In genomic region chr4:143020658-143021057, GRCm38 (mm10) we compare ENCODE assay signal across 10 mouse cellular contexts.
DNase-seq lines count a peak whose midpoint lies in the region; ATAC-seq and TF ChIP-seq lines count a peak whose summit lies in the region.
"Had no signal": no experiment of that assay in that cellular context is flagged by ENCODE, and none has a peak within 500 bp of the region (broad histone marks: within the 10 kb centered on the region; RNA-seq: fewer than 3 reads in every experiment).

No protein-coding gene starts in this region.

- H3K4me1 ChIP-seq in hindbrain, embryonic 13.5 days (replicated peaks) = peaks cover 16% of the 10 kb centered on the region
- peaks cover 15% of the 10 kb centered on the region for H3K4me1 ChIP-seq in hindbrain, embryonic 10.5 days (replicated peaks)
- peaks cover 13% of the 10 kb centered on the region for H3K4me1 ChIP-seq in midbrain, embryonic 13.5 days (replicated peaks)
- peaks cover 6% of the 10 kb centered on the region; the same call in 1 of the 2 replicates for H3K4me1 ChIP-seq in midbrain, embryonic 14.5 days (ENCODE audit: control insufficient read depth, insufficient read depth, low read length)
- no peaks in the 10 kb centered on the region for H3K4me1 ChIP-seq in neural tube, embryonic 14.5 days (ENCODE audit: control insufficient read depth, insufficient read depth, low read length)
- H3K4me1 ChIP-seq in heart, adult 2 months (ENCODE audit: control insufficient read depth, insufficient read depth, low read length) = no peaks in the 10 kb centered on the region

- no peak overlapping the region for H3K27ac ChIP-seq in hindbrain, embryonic 13.5 days
- no peak overlapping the region for H3K27ac ChIP-seq in hindbrain, embryonic 10.5 days
- no peak overlapping the region for H3K27ac ChIP-seq in midbrain, embryonic 13.5 days
- no peak overlapping the region for H3K27ac ChIP-seq in midbrain, embryonic 14.5 days (replicated peaks; ENCODE audit: low read depth, low read length)
- no peak overlapping the region for H3K27ac ChIP-seq in neural tube, embryonic 14.5 days (ENCODE audit: low read depth, low read length)
- no peak overlapping the region for H3K27ac ChIP-seq in heart, adult 2 months
- H3K27ac ChIP-seq: macrophage had no signal

- intact Hi-C loops in heart, adult 2 months (cut with DNase I) = loop anchor here (2.0 to 5.0 kb wide), 2 partner anchors 628 to 868 kb away; no protein-coding TSS in a partner anchor

- no peak overlapping the region for H3K9ac ChIP-seq in hindbrain, embryonic 13.5 days
- no peak overlapping the region for H3K9ac ChIP-seq in midbrain, embryonic 13.5 days (replicated peaks)
- H3K9ac ChIP-seq in midbrain, embryonic 14.5 days (replicated peaks; ENCODE audit: low read length) = no peak overlapping the region
- H3K9ac ChIP-seq in neural tube, embryonic 14.5 days (replicated peaks; ENCODE audit: low read depth, low read length) = no peak overlapping the region
- H3K9ac ChIP-seq in heart, adult 2 months (ENCODE audit: low read depth, low read length) = no peak overlapping the region

- no peak for TF ChIP-seq POLR2A in heart, adult 2 months (IDR thresholded peaks at IDR 0.05; ENCODE audit: insufficient read depth, low read depth, low read length)

- H3K27me3 ChIP-seq in hindbrain, embryonic 13.5 days = no peaks in the 10 kb centered on the region
- H3K27me3 ChIP-seq in hindbrain, embryonic 10.5 days (ENCODE audit: insufficient read depth, poor library complexity, severe bottlenecking) = peaks cover 13% of the 10 kb centered on the region
- H3K27me3 ChIP-seq in midbrain, embryonic 13.5 days = no peaks in the 10 kb centered on the region
- no peaks in the 10 kb centered on the region for H3K27me3 ChIP-seq in midbrain, embryonic 14.5 days (ENCODE audit: control insufficient read depth, insufficient read depth, low read length)
- no peaks in the 10 kb centered on the region for H3K27me3 ChIP-seq in neural tube, embryonic 14.5 days (ENCODE audit: control insufficient read depth, insufficient read depth, low read length)
- no peaks in the 10 kb centered on the region for H3K27me3 ChIP-seq in heart, adult 2 months (ENCODE audit: control insufficient read depth, insufficient read depth, low read length)

- no peaks in the 10 kb centered on the region for H3K79me2 ChIP-seq in heart, adult 2 months (replicated peaks; ENCODE audit: control insufficient read depth, insufficient read depth, low read length)

- 68% methylated on average over 4 of the region's 4 CpGs for WGBS in hindbrain, embryonic 13.5 days
- 82% methylated on average over 4 of the region's 4 CpGs for WGBS in hindbrain, embryonic 10.5 days
- 82% methylated on average over 4 of the region's 4 CpGs for WGBS in midbrain, embryonic 13.5 days
- WGBS in midbrain, embryonic 14.5 days = 74% methylated on average over 4 of the region's 4 CpGs
- 74% methylated on average over 4 of the region's 4 CpGs for WGBS in neural tube, embryonic 14.5 days
- WGBS in heart, adult 2 months = 66% methylated on average over 4 of the region's 4 CpGs

- H3K4me3 ChIP-seq in hindbrain, embryonic 13.5 days = no peak overlapping the region
- H3K4me3 ChIP-seq in hindbrain, embryonic 10.5 days = no peak overlapping the region
- no peak overlapping the region for H3K4me3 ChIP-seq in midbrain, embryonic 13.5 days (replicated peaks)
- H3K4me3 ChIP-seq in midbrain, embryonic 14.5 days (replicated peaks; ENCODE audit: low read depth, low read length) = no peak overlapping the region
- H3K4me3 ChIP-seq in neural tube, embryonic 14.5 days (ENCODE audit: low read depth, low read length) = no peak overlapping the region
- no peak overlapping the region for H3K4me3 ChIP-seq in heart, adult 2 months

- H3K9me3 ChIP-seq in hindbrain, embryonic 13.5 days = peaks cover 6% of the 10 kb centered on the region; the same call in 1 of the 2 replicates
- H3K9me3 ChIP-seq in hindbrain, embryonic 10.5 days = 0 out of 2 replicates have a peak, but pooled peaks cover 5% of the 10 kb centered on the region
- 0 out of 2 replicates have a peak, but pooled peaks cover 4% of the 10 kb centered on the region for H3K9me3 ChIP-seq in midbrain, embryonic 13.5 days
- H3K9me3 ChIP-seq in midbrain, embryonic 14.5 days (ENCODE audit: control insufficient read depth, low read length) = no peaks in the 10 kb centered on the region
- no peaks in the 10 kb centered on the region for H3K9me3 ChIP-seq in neural tube, embryonic 14.5 days (ENCODE audit: control insufficient read depth, low read length)

- no peak for TF ChIP-seq CTCF in heart, adult 2 months (IDR thresholded peaks at IDR 0.05)

- H3K4me2 ChIP-seq in hindbrain, embryonic 13.5 days = no peak overlapping the region
- H3K4me2 ChIP-seq in midbrain, embryonic 13.5 days (replicated peaks) = no peak overlapping the region
- H3K4me2 ChIP-seq in midbrain, embryonic 14.5 days (ENCODE audit: low read length) = no peak overlapping the region
- H3K4me2 ChIP-seq in neural tube, embryonic 14.5 days (ENCODE audit: low read depth, low read length) = no peak overlapping the region

- 0 out of 2 replicates have a peak, but pooled peaks have one; percentile 17 for ATAC-seq in hindbrain, embryonic 13.5 days (ENCODE audit: low FRiP score)
- 0 out of 2 replicates have a peak, but pooled peaks have one; percentile 7 for ATAC-seq in midbrain, embryonic 13.5 days
- no peak for ATAC-seq in midbrain, embryonic 14.5 days (ENCODE audit: low FRiP score, low TSS enrichment)
- peak; percentile 32; the same call in 1 of the 2 replicates for ATAC-seq in neural tube, embryonic 14.5 days (ENCODE audit: low read depth)
- ATAC-seq: activated CD4-positive, CD25-positive, alpha-beta regulatory T cell, adult 4 months had no signal

- TF ChIP-seq EP300 in heart, adult 2 months (IDR thresholded peaks at IDR 0.05; ENCODE audit: insufficient read depth, low read depth, low read length) = no peak

- peak; percentile 71 to 80 for DNase-seq in cerebellum, postnatal 10 days
- DNase-seq in cerebellum, postnatal 36 days = no peak
- no peak for DNase-seq in hindbrain, embryonic 10.5 days (ENCODE audit: low spot score)
- no peak for DNase-seq in midbrain, embryonic 14.5 days
- DNase-seq in heart, adult 2 months = no peak

- no peaks in the 10 kb centered on the region for H3K36me3 ChIP-seq in hindbrain, embryonic 13.5 days
- H3K36me3 ChIP-seq in hindbrain, embryonic 10.5 days = no peaks in the 10 kb centered on the region
- H3K36me3 ChIP-seq in midbrain, embryonic 13.5 days = no peaks in the 10 kb centered on the region
- H3K36me3 ChIP-seq in midbrain, embryonic 14.5 days (ENCODE audit: control insufficient read depth, insufficient read depth, low read length) = no peaks in the 10 kb centered on the region
- no peaks in the 10 kb centered on the region for H3K36me3 ChIP-seq in neural tube, embryonic 14.5 days (ENCODE audit: control insufficient read depth, insufficient read depth, low read length)
- H3K36me3 ChIP-seq in heart, adult 2 months (ENCODE audit: control insufficient read depth, insufficient read depth, low read length) = no peaks in the 10 kb centered on the region

Comparison
In these comparisons a context has a peak if more than half of its experiments do, and no peak if none do; other contexts are left out.
1. DNase-seq: peak in cerebellum, postnatal 10 days (2 of 2); none in cerebellum, postnatal 36 days (0 of 2), hindbrain, embryonic 10.5 days (single experiment), midbrain, embryonic 14.5 days (single experiment) and heart, adult 2 months (0 of 2).